Mouse (Mus musculus) spleen, adult 18-20 months (tissue): ENCODE data around the gene Psmc3.
A peak's percentile ranks its signal among the peaks of the same experiment; 100 is the strongest.

Source experiments
- DNase-seq, 2 experiments: peaks; one replicate each; pipeline ENCODE4 v3.0.0; 2022; ENCODE audit warnings: mixed read lengths in 2 of 2

Gene Psmc3

DNA sequence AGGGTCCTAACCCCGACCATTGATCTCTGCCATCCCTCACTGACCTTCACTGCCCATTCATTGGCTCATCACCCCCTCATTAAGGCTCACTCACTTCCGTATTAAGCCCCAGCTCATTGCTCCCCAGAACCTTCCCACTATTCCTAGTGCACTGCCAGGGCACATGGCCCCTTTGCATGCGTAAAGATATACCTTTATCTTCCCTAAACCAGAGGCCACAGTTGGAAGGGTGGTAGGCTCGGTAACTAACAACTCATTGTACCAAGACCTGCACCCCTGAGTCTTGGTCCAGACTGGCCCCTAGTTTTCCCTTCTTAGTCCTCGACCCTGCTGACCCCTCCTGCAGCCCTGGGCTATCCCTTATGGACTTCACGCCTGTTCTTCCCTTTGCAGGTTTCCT, 60.0 kb downstream of the Psmc3 start:
- no peak for DNase-seq

DNA sequence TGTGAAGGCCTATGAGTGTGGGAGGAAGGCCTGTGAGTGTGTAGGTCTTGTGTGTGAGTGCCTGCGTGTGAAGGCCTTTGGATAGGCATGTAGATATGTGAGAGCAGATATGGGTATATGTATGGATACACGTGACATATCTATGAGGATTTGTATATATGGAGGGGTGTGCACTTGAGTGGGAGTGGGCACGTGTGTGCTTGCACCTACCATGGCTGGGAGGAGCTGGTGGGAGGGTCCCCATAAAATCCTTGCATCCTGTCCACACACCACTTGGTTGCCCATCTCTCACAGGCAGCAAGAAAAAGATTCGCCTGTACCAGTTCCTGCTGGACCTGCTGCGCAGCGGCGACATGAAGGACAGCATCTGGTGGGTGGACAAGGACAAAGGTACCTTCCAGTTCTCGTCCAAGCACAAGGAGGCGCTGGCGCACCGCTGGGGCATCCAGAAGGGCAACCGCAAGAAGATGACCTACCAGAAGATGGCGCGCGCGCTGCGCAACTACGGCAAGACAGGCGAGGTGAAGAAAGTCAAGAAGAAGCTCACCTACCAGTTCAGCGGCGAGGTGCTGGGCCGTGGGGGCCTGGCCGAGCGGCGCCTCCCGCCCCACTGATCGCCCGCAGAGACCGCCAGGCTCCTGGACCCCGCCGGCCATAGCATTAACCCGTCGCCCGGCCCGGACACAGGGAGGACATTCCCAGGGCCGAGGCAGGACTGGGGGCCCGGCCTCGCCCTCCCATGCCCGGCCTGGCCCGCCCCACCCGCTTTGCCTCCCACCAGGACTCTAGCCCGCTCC, 61.2 kb downstream of the Psmc3 start:
- DNase-seq = peak; percentile 38 to 64

DNA sequence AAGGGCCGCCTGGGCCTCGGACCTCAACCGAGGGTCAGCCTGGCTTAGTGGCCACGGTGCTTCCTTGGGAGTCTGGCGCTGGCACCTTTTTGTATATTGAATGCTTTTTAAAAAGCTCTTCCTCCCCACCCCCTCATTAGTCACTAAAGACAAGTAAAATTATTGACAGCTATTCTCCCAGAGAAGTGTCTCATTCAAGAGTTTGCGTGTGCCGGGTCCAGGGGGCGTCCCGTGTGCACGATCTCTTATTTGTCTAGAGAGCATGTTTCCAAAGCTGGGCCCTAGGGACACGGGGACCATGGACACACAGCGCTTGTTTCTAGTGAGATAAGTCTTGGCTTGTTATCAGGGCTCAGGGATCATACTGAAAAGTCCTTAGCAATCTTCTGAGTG, 61.8 kb downstream of the Psmc3 start:
- no peak for DNase-seq
